Mouse (Mus musculus) heart, embryonic 12.5 days (tissue): Measurements from ENCODE around the gene Pla2g6. TPM values are rescaled to one million over a fixed set of nuclear protein-coding genes. Genes with fewer than 3 reads are reported as not detected.

Experiments used
- ATAC-seq: fragments of 200-750 bp; cut with Nextera tagmentation; 2 replicates; pipeline ENCODE4 v1.8.0; 2017; ENCODE audit warnings: moderate TSS enrichment, moderate library complexity; ENCODE audit not compliant: insufficient number of reproducible peaks, low FRiP score
- H3K27ac ChIP-seq: fragments of 300-500 bp; sonication (generic); 2 replicates; pipeline ENCODE4 v1.5.1; 2016; ENCODE audit warnings: mild to moderate bottlenecking, moderate library complexity; ENCODE audit not compliant: poor library complexity, severe bottlenecking
- H3K27me3 ChIP-seq: fragments of 300-500 bp; sonication (generic); replicated peaks from 2 replicates; pipeline ENCODE4 v1.6.1; 2016; ENCODE audit warnings: mild to moderate bottlenecking, moderate library complexity
- H3K36me3 ChIP-seq: fragments of 300-500 bp; sonication (generic); 2 replicates; pipeline ENCODE4 v1.6.1; 2016; ENCODE audit warnings: mild to moderate bottlenecking, moderate library complexity
- H3K4me1 ChIP-seq: fragments of 300-500 bp; sonication (generic); replicated peaks from 2 replicates; pipeline ENCODE4 v1.6.1; 2016; ENCODE audit warnings: mild to moderate bottlenecking
- H3K4me2 ChIP-seq: fragments of 300-500 bp; sonication (generic); 2 replicates; pipeline ENCODE4 v1.6.1; 2016; ENCODE audit warnings: mild to moderate bottlenecking, moderate library complexity
- H3K4me3 ChIP-seq: fragments of 300-500 bp; sonication (generic); 2 replicates; pipeline ENCODE4 v1.5.1; 2016; ENCODE audit warnings: mild to moderate bottlenecking
- H3K9ac ChIP-seq: fragments of 300-500 bp; sonication (generic); 2 replicates; pipeline ENCODE4 v1.6.1; 2016; ENCODE audit warnings: mild to moderate bottlenecking, moderate library complexity
- H3K9me3 ChIP-seq: fragments of 300-500 bp; sonication (generic); replicated peaks from 2 replicates; pipeline ENCODE4 v1.6.1; 2016; ENCODE audit warnings: mild to moderate bottlenecking, moderate library complexity
- WGBS: fragments of 180-500 bp; shearing (Covaris S2); methylation state at CpG from one replicate; pipeline ENCODE4 v1.1.7; 2016; 5-methylcytosine and 5-hydroxymethylcytosine counted together
- polyA plus RNA-seq: library from polyadenylated mRNA; unstranded; fragments of >200 nt; fragmentation: Nextera tagmentation; extraction: Ambion mirVana; gene quantifications from 2 replicates; pipeline ENCODE4 v1.2.1, GENCODE M21; 2016

Gene Pla2g6
- polyA plus RNA-seq, 1 experiment from 2014 or later = 14.4 TPM

GRCm38 (mm10) chr15:79361023-79361422, 32.8 kb upstream of the Pla2g6 start:
- H3K9ac ChIP-seq = peak overlapping the region; percentile 10; the same call in 1 of the 2 replicates

GRCm38 (mm10) chr15:79360371-79360770, 32.2 kb upstream of the Pla2g6 start:
- Histone ChIP-seq H3K9me3 (no peaks in the 10 kb centered on the region), H3K4me3 (no peak overlapping the region), H3K4me1 (peaks cover 72% of the 10 kb centered on the region), H3K27ac (peak overlapping the region; percentile 36), H3K36me3 (peaks cover 43% of the 10 kb centered on the region), H3K27me3 (no peaks in the 10 kb centered on the region), H3K4me2 (0 out of 2 replicates have a peak overlapping the region, but pooled peaks have one; percentile 31), H3K9ac (no peak overlapping the region)
- no peak for ATAC-seq
- WGBS = 29% methylated on average over 7 of the region's 7 CpGs

More at GRCm38 (mm10) chr15:79361023-79361422, 32.8 kb upstream of the Pla2g6 start:
- ATAC-seq = no peak
- Histone ChIP-seq H3K9me3 (no peaks in the 10 kb centered on the region), H3K36me3 (peaks cover 50% of the 10 kb centered on the region), H3K4me1 (peaks cover 71% of the 10 kb centered on the region), H3K27me3 (no peaks in the 10 kb centered on the region), H3K27ac (peak overlapping the region; percentile 34; the same call in 1 of the 2 replicates), H3K4me2 (no peak overlapping the region), H3K4me3 (no peak overlapping the region)
- WGBS = 33% methylated on average over 4 of the region's 4 CpGs

GRCm38 (mm10) chr15:79359954-79360353, 31.8 kb upstream of the Pla2g6 start:
- peak; percentile 18; the same call in 1 of the 2 replicates for ATAC-seq
- Histone ChIP-seq H3K4me1 (peaks cover 72% of the 10 kb centered on the region), H3K4me2 (peak overlapping the region; percentile 31; the same call in 1 of the 2 replicates)

GRCm38 (mm10) chr15:79357974-79358690, 29.9 kb upstream of the Pla2g6 start:
- H3K4me1 ChIP-seq = peaks cover 57% of the 10 kb centered on the region

More at GRCm38 (mm10) chr15:79359954-79360353, 31.8 kb upstream of the Pla2g6 start:
- WGBS = 18% methylated on average over 6 of the region's 6 CpGs
- Histone ChIP-seq H3K9me3 (no peaks in the 10 kb centered on the region), H3K27ac (peak overlapping the region; percentile 36), H3K27me3 (no peaks in the 10 kb centered on the region), H3K9ac (no peak overlapping the region), H3K4me3 (no peak overlapping the region), H3K36me3 (peaks cover 39% of the 10 kb centered on the region)

GRCm38 (mm10) chr15:79357036-79357911, 29.1 kb upstream of the Pla2g6 start:
- Histone ChIP-seq H3K4me3 (peak overlapping the region; percentile 46), H3K9me3 (no peaks in the 10 kb centered on the region), H3K9ac (peak overlapping the region; percentile 74), H3K4me1 (peaks cover 60% of the 10 kb centered on the region), H3K27me3 (no peaks in the 10 kb centered on the region), H3K27ac (peak overlapping the region; percentile 46), H3K36me3 (peaks cover 12% of the 10 kb centered on the region), H3K4me2 (peak overlapping the region; percentile 95)
- peak; percentile 83 for ATAC-seq
- WGBS = under 1% methylated on average over 64 of the region's 77 CpGs

More at GRCm38 (mm10) chr15:79357974-79358690, 29.9 kb upstream of the Pla2g6 start:
- Histone ChIP-seq H3K9ac (peak overlapping the region; percentile 74; the same call in 1 of the 2 replicates), H3K4me2 (peak overlapping the region; percentile 95), H3K9me3 (no peaks in the 10 kb centered on the region), H3K27me3 (no peaks in the 10 kb centered on the region), H3K27ac (peak overlapping the region; percentile 46), H3K4me3 (peak overlapping the region; percentile 46; the same call in 1 of the 2 replicates), H3K36me3 (peaks cover 21% of the 10 kb centered on the region)
- 36% methylated on average over 12 of the region's 12 CpGs for WGBS
- no peak for ATAC-seq

- Histone ChIP-seq H3K4me2 (peak overlapping the region; percentile 95), H3K27ac (no peak overlapping the region), H3K9ac (0 out of 2 replicates have a peak overlapping the region, but pooled peaks have one; percentile 74), H3K9me3 (no peaks in the 10 kb centered on the region), H3K4me1 (peaks cover 61% of the 10 kb centered on the region), H3K27me3 (no peaks in the 10 kb centered on the region), H3K4me3 (peak overlapping the region; percentile 46), H3K36me3 (peaks cover 4% of the 10 kb centered on the region)
- ATAC-seq = no peak
- WGBS = 70% methylated on average over 8 of the region's 8 CpGs
These were observed 28.3 kb upstream of the Pla2g6 start for GRCm38 (mm10) chr15:79356481-79356880.

GRCm38 (mm10) chr15:79354619-79355018, 26.4 kb upstream of the Pla2g6 start:
- Histone ChIP-seq H3K4me1 (peaks cover 50% of the 10 kb centered on the region), H3K27me3 (no peaks in the 10 kb centered on the region), H3K27ac (no peak overlapping the region), H3K4me3 (no peak overlapping the region), H3K4me2 (no peak overlapping the region), H3K36me3 (no peaks in the 10 kb centered on the region), H3K9me3 (no peaks in the 10 kb centered on the region), H3K9ac (no peak overlapping the region)
- 74% methylated on average over 4 of the region's 4 CpGs for WGBS
- no peak for ATAC-seq

- Histone ChIP-seq H3K27me3 (no peaks in the 10 kb centered on the region), H3K4me3 (no peak overlapping the region), H3K36me3 (no peaks in the 10 kb centered on the region), H3K4me1 (peaks cover 47% of the 10 kb centered on the region), H3K9me3 (no peaks in the 10 kb centered on the region), H3K27ac (no peak overlapping the region), H3K4me2 (no peak overlapping the region), H3K9ac (no peak overlapping the region)
- no peak for ATAC-seq
- 75% methylated on average over 5 of the region's 5 CpGs for WGBS
These were observed 25.6 kb upstream of the Pla2g6 start for GRCm38 (mm10) chr15:79353690-79354305.

GRCm38 (mm10) chr15:79352479-79352878, 24.3 kb upstream of the Pla2g6 start:
- Histone ChIP-seq H3K27me3 (no peaks in the 10 kb centered on the region), H3K36me3 (no peaks in the 10 kb centered on the region), H3K27ac (no peak overlapping the region), H3K4me1 (peaks cover 44% of the 10 kb centered on the region), H3K9ac (no peak overlapping the region), H3K9me3 (no peaks in the 10 kb centered on the region), H3K4me2 (no peak overlapping the region), H3K4me3 (no peak overlapping the region)
- 66% methylated on average over 6 of the region's 6 CpGs for WGBS
- no peak for ATAC-seq

- no peak; the same call in 1 of the 2 replicates for ATAC-seq
- H3K36me3 ChIP-seq = no peaks in the 10 kb centered on the region
- H3K4me2 ChIP-seq = peak overlapping the region; percentile 31
- 17% methylated on average over 15 of the region's 15 CpGs for WGBS
- peak overlapping the region; percentile 6; the same call in 1 of the 2 replicates for H3K9ac ChIP-seq
- no peak overlapping the region for H3K4me3 ChIP-seq
- peak overlapping the region; percentile 49 for H3K27ac ChIP-seq
- no peaks in the 10 kb centered on the region for H3K27me3 ChIP-seq
- H3K4me1 ChIP-seq = peaks cover 32% of the 10 kb centered on the region
- H3K9me3 ChIP-seq = no peaks in the 10 kb centered on the region
These were observed 23.2 kb upstream of the Pla2g6 start for GRCm38 (mm10) chr15:79351331-79351767.
